Mouse (Mus musculus) E14TG2a.4 (cell line): ENCODE results near the gene Gm4952.

Source experiments
- H3K27me3 ChIP-seq: 2 replicates; pipeline ENCODE4 v1.6.1; 2014; ENCODE audit warnings: low read length, control low read depth; ENCODE audit not compliant: insufficient read depth
- H3K36me3 ChIP-seq: 2 replicates; pipeline ENCODE4 v1.6.1; 2014; ENCODE audit warnings: low read length, control low read depth; ENCODE audit not compliant: insufficient read depth
- H3K4me1 ChIP-seq: replicated peaks from 2 replicates; pipeline ENCODE4 v1.6.1; 2014; ENCODE audit warnings: low read depth, low read length, control low read depth
- H3K4me3 ChIP-seq: replicated peaks from 2 replicates; pipeline ENCODE4 v1.5.1; 2014; ENCODE audit warnings: mild to moderate bottlenecking, low read length
- H3K9me3 ChIP-seq: 2 replicates; pipeline ENCODE4 v1.6.1; 2014; ENCODE audit warnings: low read length, control low read depth
- CTCF ChIP-seq: conservative IDR thresholded peaks from 2 replicates; pipeline ENCODE4 v1.5.1; 2014; ENCODE audit warnings: low read length
- NANOG ChIP-seq: IDR thresholded peaks from 2 replicates; pipeline ENCODE4 v1.6.1; 2014; ENCODE audit warnings: borderline replicate concordance, low read length, mixed read lengths
- POU5F1 ChIP-seq: IDR thresholded peaks from 2 replicates; pipeline ENCODE4 v1.6.1; 2014; ENCODE audit warnings: low read length, borderline replicate concordance

Gene Gm4952

GRCm38 (mm10) chr19:12596290-12597072 lies 3.3 kb upstream of the Gm4952 start:
- Histone ChIP-seq H3K4me3 (peak overlapping the region; percentile 83), H3K36me3 (no peaks in the 10 kb centered on the region), H3K27me3 (peaks cover 31% of the 10 kb centered on the region), H3K4me1 (peaks cover 16% of the 10 kb centered on the region), H3K9me3 (no peaks in the 10 kb centered on the region)
- no peak for TF ChIP-seq POU5F1
- TF ChIP-seq NANOG, result no peak
- no peak for TF ChIP-seq CTCF

GRCm38 (mm10) chr19:12597073-12597405 lies 2.7 kb upstream of the Gm4952 start:
- Histone ChIP-seq H3K36me3 (no peaks in the 10 kb centered on the region), H3K4me3 (no peak overlapping the region; the same call in 1 of the 2 replicates), H3K27me3 (peaks cover 31% of the 10 kb centered on the region), H3K9me3 (no peaks in the 10 kb centered on the region), H3K4me1 (peaks cover 16% of the 10 kb centered on the region)
- TF ChIP-seq CTCF, result no peak
- no peak for TF ChIP-seq POU5F1
- no peak for TF ChIP-seq NANOG

- H3K36me3 ChIP-seq, result no peaks in the 10 kb centered on the region
Measured at GRCm38 (mm10) chr19:12598674-12599073, 1.1 kb upstream of the Gm4952 start.

GRCm38 (mm10) chr19:12600684-12601480 lies 1.1 kb downstream of the Gm4952 start:
- H3K36me3 ChIP-seq, result no peaks in the 10 kb centered on the region
- no peak for TF ChIP-seq POU5F1
- no peak for TF ChIP-seq NANOG
- TF ChIP-seq CTCF, result no peak
- no peak overlapping the region for H3K4me3 ChIP-seq
- peaks cover 26% of the 10 kb centered on the region for H3K27me3 ChIP-seq
- H3K4me1 ChIP-seq, result peaks cover 10% of the 10 kb centered on the region
- no peaks in the 10 kb centered on the region for H3K9me3 ChIP-seq

More at GRCm38 (mm10) chr19:12598674-12599073, 1.1 kb upstream of the Gm4952 start:
- TF ChIP-seq CTCF, result no peak
- no peak for TF ChIP-seq POU5F1
- TF ChIP-seq NANOG, result no peak
- peaks cover 16% of the 10 kb centered on the region for H3K4me1 ChIP-seq
- no peak overlapping the region for H3K4me3 ChIP-seq
- peaks cover 31% of the 10 kb centered on the region for H3K27me3 ChIP-seq
- no peaks in the 10 kb centered on the region for H3K9me3 ChIP-seq

GRCm38 (mm10) chr19:12608336-12608735 lies 8.6 kb downstream of the Gm4952 start:
- TF ChIP-seq NANOG (no peak), CTCF (no peak), POU5F1 (no peak)
- Histone ChIP-seq H3K27me3 (peaks cover 11% of the 10 kb centered on the region; the same call in 1 of the 2 replicates), H3K4me1 (no peaks in the 10 kb centered on the region), H3K4me3 (no peak overlapping the region), H3K36me3 (no peaks in the 10 kb centered on the region), H3K9me3 (no peaks in the 10 kb centered on the region)

GRCm38 (mm10) chr19:12613646-12614045 lies 13.9 kb downstream of the Gm4952 start:
- Histone ChIP-seq H3K4me1 (no peaks in the 10 kb centered on the region), H3K36me3 (no peaks in the 10 kb centered on the region), H3K9me3 (no peaks in the 10 kb centered on the region), H3K27me3 (no peaks in the 10 kb centered on the region), H3K4me3 (no peak overlapping the region)
- TF ChIP-seq POU5F1 (no peak), CTCF (no peak), NANOG (no peak)

GRCm38 (mm10) chr19:12633176-12633575 lies 33.4 kb downstream of the Gm4952 start, which contains the start of gene Glyat:
Gene Glyat (plus strand): TSS chr19:12633308.
- no peaks in the 10 kb centered on the region for H3K36me3 ChIP-seq
- H3K27me3 ChIP-seq, result no peaks in the 10 kb centered on the region
- no peaks in the 10 kb centered on the region for H3K4me1 ChIP-seq
- no peak within 1 kb of the TSS for H3K4me3 ChIP-seq
- no peaks in the 10 kb centered on the region for H3K9me3 ChIP-seq
- TF ChIP-seq CTCF, result no peak
- TF ChIP-seq NANOG, result no peak
- TF ChIP-seq POU5F1, result no peak

GRCm38 (mm10) chr19:12634259-12634658 lies 34.5 kb downstream of the Gm4952 start:
- TF ChIP-seq CTCF (no peak), POU5F1 (no peak), NANOG (no peak)
- Histone ChIP-seq H3K27me3 (no peaks in the 10 kb centered on the region), H3K4me3 (no peak overlapping the region)

More at GRCm38 (mm10) chr19:12634259-12634658, 34.5 kb downstream of the Gm4952 start:
- Histone ChIP-seq H3K36me3 (no peaks in the 10 kb centered on the region), H3K9me3 (no peaks in the 10 kb centered on the region), H3K4me1 (no peaks in the 10 kb centered on the region)
